Mouse (Mus musculus) hindbrain, postnatal 0 days (tissue): ENCODE data around the gene Vmo1. TPM values are rescaled to one million over a fixed set of nuclear protein-coding genes. Genes with fewer than 3 reads are reported as not detected.

ENCODE experiments used
- ATAC-seq: fragments of 200-750 bp; cut with Nextera tagmentation; 2 replicates; pipeline ENCODE4 v1.8.0; 2017; ENCODE audit warnings: mild to moderate bottlenecking, moderate TSS enrichment, moderate library complexity
- DNase-seq: peaks from one replicate; pipeline ENCODE4 v3.0.0-alpha.2; 2015; ENCODE audit warnings: low spot score
- H3K27ac ChIP-seq: fragments of 300-500 bp; sonication (generic); 2 replicates; pipeline ENCODE4 v1.5.1; 2014; ENCODE audit warnings: mild to moderate bottlenecking
- H3K27me3 ChIP-seq: fragments of 300-500 bp; sonication (generic); 2 replicates; pipeline ENCODE4 v1.6.1; 2014; ENCODE audit warnings: low read length, mixed read lengths; ENCODE audit not compliant: insufficient read depth
- H3K36me3 ChIP-seq: fragments of 300-500 bp; sonication (generic); 2 replicates; pipeline ENCODE4 v1.6.1; 2014; ENCODE audit warnings: low read length, mixed read lengths; ENCODE audit not compliant: insufficient read depth
- H3K4me1 ChIP-seq: fragments of 300-500 bp; sonication (generic); 2 replicates; pipeline ENCODE4 v1.6.1; 2014; ENCODE audit warnings: antibody characterized with exemption, low read length, mixed read lengths; ENCODE audit not compliant: insufficient read depth
- H3K4me2 ChIP-seq: fragments of 300-500 bp; sonication (generic); 2 replicates; pipeline ENCODE4 v1.6.1; 2014; ENCODE audit warnings: low read depth, mild to moderate bottlenecking, low read length, moderate library complexity, mixed read lengths
- H3K4me3 ChIP-seq: fragments of 300-500 bp; sonication (generic); 2 replicates; pipeline ENCODE4 v1.5.1; 2014; ENCODE audit warnings: low read length
- H3K9ac ChIP-seq: fragments of 300-500 bp; sonication (generic); replicated peaks from 2 replicates; pipeline ENCODE4 v1.6.1; 2014; ENCODE audit warnings: mild to moderate bottlenecking, low read length, moderate library complexity, mixed read lengths
- H3K9me3 ChIP-seq: fragments of 300-500 bp; sonication (generic); 2 replicates; pipeline ENCODE4 v1.6.1; 2016; ENCODE audit warnings: low read length, mixed read lengths
- CTCF ChIP-seq: IDR thresholded peaks from 2 replicates; pipeline ENCODE4 v1.5.1; 2016; ENCODE audit warnings: antibody characterized with exemption, control low read depth, low read depth
- WGBS: fragments of 180-500 bp; shearing (Covaris S2); extraction: QIAGEN DNeasy Blood & Tissue Kit; methylation state at CpG from one replicate; pipeline ENCODE4 v1.1.7; 2014; 5-methylcytosine and 5-hydroxymethylcytosine counted together
- polyA plus RNA-seq: library from polyadenylated mRNA; unstranded; fragments of >200 nt; fragmentation: Nextera tagmentation; extraction: Ambion mirVana; gene quantifications from 2 replicates; pipeline ENCODE4 v1.2.1, GENCODE M21; 2015
- total RNA-seq: library from RNA; depleted of rRNA; stranded (reverse); fragments of >200 nt; gene quantifications from 2 replicates; pipeline ENCODE4 v1.2.3, GENCODE M21; 2014; rRNA removed

The Vmo1 gene
- total and polyA plus RNA-seq, 2 experiments from 2014 or later, result not detected

- DNase-seq, result no peak
- Histone ChIP-seq H3K9me3 (no peaks in the 10 kb centered on the region), H3K27ac (no peak overlapping the region), H3K9ac (no peak overlapping the region), H3K4me3 (peak overlapping the region; percentile 23), H3K36me3 (no peaks in the 10 kb centered on the region), H3K4me2 (peak overlapping the region; percentile 50), H3K4me1 (0 out of 2 replicates have a peak, but pooled peaks cover 4% of the 10 kb centered on the region), H3K27me3 (peaks cover 3% of the 10 kb centered on the region; the same call in 1 of the 2 replicates)
- ATAC-seq, result no peak
- WGBS, result 32% methylated on average over 16 of the region's 16 CpGs
- TF ChIP-seq CTCF, result no peak
Measured at GRCm38 (mm10) chr11:70465211-70465610, 49.2 kb downstream of the Vmo1 start.

- no peaks in the 10 kb centered on the region for H3K36me3 ChIP-seq
- peaks cover 4% of the 10 kb centered on the region; the same call in 1 of the 2 replicates for H3K27me3 ChIP-seq
- no peak for TF ChIP-seq CTCF
- no peak overlapping the region for H3K27ac ChIP-seq
- ATAC-seq, result no peak
- H3K4me1 ChIP-seq, result 0 out of 2 replicates have a peak, but pooled peaks cover 4% of the 10 kb centered on the region
- WGBS, result 80% methylated on average over 5 of the region's 5 CpGs
- H3K4me3 ChIP-seq, result no peak overlapping the region
- H3K9me3 ChIP-seq, result no peaks in the 10 kb centered on the region
- no peak overlapping the region for H3K9ac ChIP-seq
- no peak for DNase-seq
- H3K4me2 ChIP-seq, result no peak overlapping the region
Measured at GRCm38 (mm10) chr11:70463970-70464369, 50.4 kb downstream of the Vmo1 start.

Other genes starting within 250 kb of the Vmo1 start
- gene Alox12e, start 192.0 kb downstream of the Vmo1 start, total RNA-seq, result not detected in 2 replicates
- 0.08 and 0.09 TPM in 2 replicates for gene Alox12e, start 192.0 kb downstream of the Vmo1 start, polyA plus RNA-seq
- not detected in 2 replicates for gene Alox15, start 162.6 kb downstream of the Vmo1 start, total RNA-seq
- 0.09 TPM in 1 of 2 replicates, not detected in the other for gene Alox15, start 162.6 kb downstream of the Vmo1 start, polyA plus RNA-seq
- 33.7 and 57.5 TPM in 2 replicates for gene Pelp1, start 104.6 kb downstream of the Vmo1 start, total RNA-seq
- gene Pelp1, start 104.6 kb downstream of the Vmo1 start, polyA plus RNA-seq, result 23.6 and 25.5 TPM in 2 replicates
- gene Arrb2, start 82.0 kb downstream of the Vmo1 start, total RNA-seq, result 83.3 and 106 TPM in 2 replicates
- gene Arrb2, start 82.0 kb downstream of the Vmo1 start, polyA plus RNA-seq, result 51.9 and 56.3 TPM in 2 replicates
- 22.9 and 23.7 TPM in 2 replicates for gene Med11, start 62.7 kb downstream of the Vmo1 start, total RNA-seq
- gene Med11, start 62.7 kb downstream of the Vmo1 start, polyA plus RNA-seq, result 29.3 and 30.5 TPM in 2 replicates
- gene Zmynd15, start 55.2 kb downstream of the Vmo1 start, total RNA-seq, result 0.11 and 1.2 TPM in 2 replicates
- gene Zmynd15, start 55.2 kb downstream of the Vmo1 start, polyA plus RNA-seq, result 0.39 and 0.96 TPM in 2 replicates
- 2.8 and 3.3 TPM in 2 replicates for gene Cxcl16, start 54.6 kb downstream of the Vmo1 start, total RNA-seq
- gene Cxcl16, start 54.6 kb downstream of the Vmo1 start, polyA plus RNA-seq, result 3.4 and 4.1 TPM in 2 replicates
- gene Tm4sf5, start 9.4 kb downstream of the Vmo1 start, total RNA-seq, result 4.9 and 17.1 TPM in 2 replicates
- 6.9 and 8.6 TPM in 2 replicates for gene Tm4sf5, start 9.4 kb downstream of the Vmo1 start, polyA plus RNA-seq
- gene Gltpd2, start 4.6 kb upstream of the Vmo1 start, total RNA-seq, result not detected in 2 replicates
- gene Gltpd2, start 4.6 kb upstream of the Vmo1 start, polyA plus RNA-seq, result 0.24 and 0.31 TPM in 2 replicates
- gene Psmb6, start 10.8 kb upstream of the Vmo1 start, total RNA-seq, result 409 and 504 TPM in 2 replicates
- 829 and 887 TPM in 2 replicates for gene Psmb6, start 10.8 kb upstream of the Vmo1 start, polyA plus RNA-seq
- gene Gm40193, start 18.3 kb upstream of the Vmo1 start, total RNA-seq, result not detected in 2 replicates
- not detected in 2 replicates for gene Gm40193, start 18.3 kb upstream of the Vmo1 start, polyA plus RNA-seq
- gene Pld2, start 25.4 kb upstream of the Vmo1 start, total RNA-seq, result 46.0 and 64.3 TPM in 2 replicates
- 17.7 and 19.1 TPM in 2 replicates for gene Pld2, start 25.4 kb upstream of the Vmo1 start, polyA plus RNA-seq
- gene Mink1, start 48.3 kb upstream of the Vmo1 start, total RNA-seq, result 56.6 and 73.3 TPM in 2 replicates
- 13.6 and 15.2 TPM in 2 replicates for gene Mink1, start 48.3 kb upstream of the Vmo1 start, polyA plus RNA-seq
- gene 4930544D05Rik, start 101.2 kb upstream of the Vmo1 start, total RNA-seq, result not detected in 2 replicates
- not detected in 2 replicates for gene 4930544D05Rik, start 101.2 kb upstream of the Vmo1 start, polyA plus RNA-seq
- 4.5 TPM in 1 of 2 replicates, not detected in the other for gene Chrne, start 104.6 kb upstream of the Vmo1 start, total RNA-seq
- 0.42 and 0.59 TPM in 2 replicates for gene Chrne, start 104.6 kb upstream of the Vmo1 start, polyA plus RNA-seq
- not detected in 2 replicates for gene Gp1ba, start 124.5 kb upstream of the Vmo1 start, total RNA-seq
- gene Gp1ba, start 124.5 kb upstream of the Vmo1 start, polyA plus RNA-seq, result 0.24 and 0.42 TPM in 2 replicates
- 70.2 and 87.3 TPM in 2 replicates for gene Rnf167, start 132.6 kb upstream of the Vmo1 start, total RNA-seq
- 100 and 105 TPM in 2 replicates for gene Rnf167, start 132.6 kb upstream of the Vmo1 start, polyA plus RNA-seq
- 154 and 160 TPM in 2 replicates for gene Slc25a11, start 132.9 kb upstream of the Vmo1 start, total RNA-seq
- gene Slc25a11, start 132.9 kb upstream of the Vmo1 start, polyA plus RNA-seq, result 168 and 171 TPM in 2 replicates
- 460 and 560 TPM in 2 replicates for gene Pfn1, start 140.0 kb upstream of the Vmo1 start, total RNA-seq
- gene Pfn1, start 140.0 kb upstream of the Vmo1 start, polyA plus RNA-seq, result 606 and 634 TPM in 2 replicates
- 12.4 and 17.7 TPM in 2 replicates for gene Eno3, start 142.6 kb upstream of the Vmo1 start, total RNA-seq
- gene Eno3, start 142.6 kb upstream of the Vmo1 start, polyA plus RNA-seq, result 5.9 and 8.3 TPM in 2 replicates
- 31.9 and 43.1 TPM in 2 replicates for gene Spag7, start 154.8 kb upstream of the Vmo1 start, total RNA-seq
- 138 and 142 TPM in 2 replicates for gene Spag7, start 154.8 kb upstream of the Vmo1 start, polyA plus RNA-seq
- 23.2 and 26.7 TPM in 2 replicates for gene Camta2, start 173.5 kb upstream of the Vmo1 start, total RNA-seq
- 24.5 and 24.6 TPM in 2 replicates for gene Camta2, start 173.5 kb upstream of the Vmo1 start, polyA plus RNA-seq
- gene Inca1, start 185.5 kb upstream of the Vmo1 start, total RNA-seq, result 0.72 and 0.94 TPM in 2 replicates
- 2.3 and 3.1 TPM in 2 replicates for gene Inca1, start 185.5 kb upstream of the Vmo1 start, polyA plus RNA-seq
- 27.3 and 31.5 TPM in 2 replicates for gene Kif1c, start 185.9 kb upstream of the Vmo1 start, total RNA-seq
- 1.7 and 1.9 TPM in 2 replicates for gene Kif1c, start 185.9 kb upstream of the Vmo1 start, polyA plus RNA-seq
- gene Zfp3, start 249.6 kb upstream of the Vmo1 start, total RNA-seq, result 6.8 and 9.8 TPM in 2 replicates
- 10.2 and 11.2 TPM in 2 replicates for gene Zfp3, start 249.6 kb upstream of the Vmo1 start, polyA plus RNA-seq